Mouse (Mus musculus) kidney, adult 8-10 months (tissue): ENCODE data around the gene Helz.
"Not testable (repeated sequence)": the region's sequence is repeated elsewhere in the genome, so short reads cannot be mapped to it uniquely, and the experiment has no call there.

Experiments used
- DNase-seq, 2 experiments: peaks; one replicate each; pipeline ENCODE4 v3.0.0; 2022

The Helz gene

GRCm38 (mm10) chr11:107547351-107548203 is at the start of gene Helz:
Gene Helz, plus strand, starts transcription at chr11:107547930.
- peak; percentile 49 to 55 for DNase-seq

- DNase-seq: no peak
Observed at GRCm38 (mm10) chr11:107502801-107503200, 44.9 kb upstream of the Helz start.

GRCm38 (mm10) chr11:107504364-107504763 is 43.4 kb upstream of the Helz start:
- not testable (repeated sequence) for DNase-seq

GRCm38 (mm10) chr11:107506260-107506659 is 41.5 kb upstream of the Helz start:
- peak; percentile 13 to 17 for DNase-seq

- no peak for DNase-seq
Observed at GRCm38 (mm10) chr11:107509631-107510338, 37.9 kb upstream of the Helz start.

- DNase-seq: no peak
Observed at GRCm38 (mm10) chr11:107510362-107511269, 37.1 kb upstream of the Helz start.

GRCm38 (mm10) chr11:107511954-107512353 is 35.8 kb upstream of the Helz start:
- DNase-seq: peak; percentile 28 to 58

- DNase-seq: no peak
Observed at GRCm38 (mm10) chr11:107513047-107513446, 34.7 kb upstream of the Helz start.

GRCm38 (mm10) chr11:107516387-107516786 is 31.3 kb upstream of the Helz start:
- no peak for DNase-seq

- no peak for DNase-seq
Observed at GRCm38 (mm10) chr11:107518645-107519429, 28.9 kb upstream of the Helz start.

GRCm38 (mm10) chr11:107521153-107521552 is 26.6 kb upstream of the Helz start:
- DNase-seq: no peak

GRCm38 (mm10) chr11:107524966-107525365 is 22.8 kb upstream of the Helz start:
- no peak for DNase-seq

GRCm38 (mm10) chr11:107527632-107528031 is 20.1 kb upstream of the Helz start:
- DNase-seq: no peak

GRCm38 (mm10) chr11:107529320-107529719 is 18.4 kb upstream of the Helz start:
- DNase-seq: peak; percentile 46 to 47

GRCm38 (mm10) chr11:107531445-107531844 is 16.3 kb upstream of the Helz start:
- no peak for DNase-seq

- DNase-seq: no peak
Observed at GRCm38 (mm10) chr11:107532271-107532670, 15.5 kb upstream of the Helz start.

- DNase-seq: no peak
Observed at GRCm38 (mm10) chr11:107538994-107539393, 8.7 kb upstream of the Helz start.

GRCm38 (mm10) chr11:107540339-107540738 is 7.4 kb upstream of the Helz start:
- no peak for DNase-seq

GRCm38 (mm10) chr11:107545747-107546476 is 1.8 kb upstream of the Helz start:
- DNase-seq: peak; percentile 31 to 33

- DNase-seq: peak; percentile 23 to 36
Observed at GRCm38 (mm10) chr11:107546667-107547301, 946 bp upstream of the Helz start.
